Mouse (Mus musculus): ENCODE measurements at regions not wholly inside any gene's neighbourhood (a gene's known extent, or its start where the extent isn't known, plus 50 kb on each side); places are given as distances from the start of the nearest gene placed in this dataset.

DNA sequence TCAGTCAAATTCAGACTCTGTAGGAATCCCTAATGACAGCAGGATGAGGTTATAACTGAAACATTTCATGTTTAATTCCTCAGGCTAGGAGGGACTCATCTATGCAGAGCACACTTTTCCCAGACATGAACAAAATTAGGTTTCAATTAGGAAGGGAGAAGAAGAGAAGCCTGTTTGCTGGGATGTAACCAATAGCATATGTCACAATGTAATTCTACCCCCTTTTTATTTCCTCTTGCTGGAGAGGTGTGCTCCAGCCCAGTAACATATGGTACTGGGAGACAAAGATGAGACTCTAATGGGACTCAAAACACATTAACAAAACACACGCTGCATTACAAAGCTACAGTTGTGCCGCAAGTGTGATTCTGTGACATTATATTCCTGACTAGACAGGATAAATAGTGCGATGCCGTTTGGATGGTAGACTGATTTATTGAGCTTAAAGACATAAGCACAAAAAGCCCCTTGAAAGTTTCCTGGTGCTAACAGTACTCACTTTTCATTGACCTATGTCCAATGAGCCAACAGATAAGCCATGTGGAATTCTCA lies 69.5 kb upstream of the Gbe1 start:
- no peak for TF ChIP-seq CTCF (IDR thresholded peaks at IDR 0.05; ENCODE audit: borderline replicate concordance, insufficient read depth, low read depth, low read length)
- TF ChIP-seq POLR2A (IDR thresholded peaks at IDR 0.05; ENCODE audit: borderline replicate concordance, insufficient read depth, low read length): no peak
